Mouse (Mus musculus) ES-E14 (cell line): ENCODE results near the gene Itga11. TPM values are rescaled to one million over a fixed set of nuclear protein-coding genes. Genes with fewer than 3 reads are reported as not detected.
"Not testable (repeated sequence)": the region's sequence is repeated elsewhere in the genome, so short reads cannot be mapped to it uniquely, and the experiment has no call there.

ENCODE experiments used
- DNase-seq: peaks from one replicate; pipeline ENCODE4 v3.0.0-alpha.2; 2013; ENCODE audit warnings: low read depth, low spot score
- H3K27ac ChIP-seq: 2 replicates; pipeline ENCODE4 v1.5.1; 2012; ENCODE audit warnings: low read depth, mild to moderate bottlenecking, low read length, moderate library complexity, mixed read lengths; ENCODE audit not compliant: poor library complexity, insufficient read depth, severe bottlenecking
- H3K36me3 ChIP-seq: 2 replicates; pipeline ENCODE4 v1.6.1; 2012; ENCODE audit warnings: mild to moderate bottlenecking, low read length, moderate library complexity, mixed read lengths; ENCODE audit not compliant: control insufficient read depth, poor library complexity, insufficient read depth, severe bottlenecking
- H3K4me1 ChIP-seq, 2 experiments: fragments of 150-350 bp in 1 of 2; sonication (generic) in 1 of 2; 2 replicates each; pipeline ENCODE4 v1.6.1; 2012; ENCODE audit warnings: low read length in 2 of 2, mild to moderate bottlenecking in 1 of 2, mixed read lengths in 1 of 2; ENCODE audit not compliant: control insufficient read depth in 2 of 2, insufficient read depth in 2 of 2, poor library complexity in 1 of 2
- H3K4me3 ChIP-seq, 2 experiments: fragments of 150-350 bp in 1 of 2; sonication (generic) in 1 of 2; 2 replicates each; pipeline ENCODE4 v1.5.1; 2012; ENCODE audit warnings: low read length in 2 of 2, low read depth in 1 of 2, mild to moderate bottlenecking in 1 of 2, mixed read lengths in 1 of 2; ENCODE audit not compliant: insufficient read depth in 1 of 2, poor library complexity in 1 of 2, severe bottlenecking in 1 of 2
- H3K9ac ChIP-seq: 2 replicates; pipeline ENCODE4 v1.6.1; 2012; ENCODE audit warnings: low read depth, mild to moderate bottlenecking, low read length, mixed read lengths; ENCODE audit not compliant: poor library complexity, insufficient read depth, severe bottlenecking
- H3K9me3 ChIP-seq: fragments of 150-350 bp; sonication (generic); 2 replicates; pipeline ENCODE4 v1.6.1; 2012; ENCODE audit warnings: low read depth, mild to moderate bottlenecking, low read length; ENCODE audit not compliant: control insufficient read depth, insufficient read depth
- CHD2 ChIP-seq: IDR thresholded peaks from 2 replicates; pipeline ENCODE4 v1.6.1; 2014; ENCODE audit warnings: mild to moderate bottlenecking, low read depth, low read length, inconsistent platforms
- HCFC1 ChIP-seq: IDR thresholded peaks from 2 replicates; pipeline ENCODE4 v1.6.1; 2012; ENCODE audit warnings: low read length, inconsistent platforms, borderline replicate concordance; ENCODE audit not compliant: insufficient read depth
- MAFK ChIP-seq: IDR thresholded peaks from 2 replicates; pipeline ENCODE4 v1.6.1; 2014; ENCODE audit warnings: mild to moderate bottlenecking, low read depth, low read length, inconsistent platforms; ENCODE audit not compliant: insufficient read depth
- ZC3H11A ChIP-seq: IDR thresholded peaks from 2 replicates; pipeline ENCODE4 v1.6.1; 2012; ENCODE audit warnings: low read depth, mild to moderate bottlenecking, inconsistent platforms, low read length, borderline replicate concordance
- ZNF384 ChIP-seq: IDR thresholded peaks from 2 replicates; pipeline ENCODE4 v1.6.1; 2012; ENCODE audit warnings: low read depth, low read length, inconsistent platforms
- in situ Hi-C, 2 experiments: fragments of 600-800 bp; cut with MboI; formaldehyde crosslinking; loops; one replicate each; pipeline ENCODE4 v1.15.1; 2025; ENCODE audit warnings: low sequenced_read_pairs in 2 of 2, inconsistent platforms in 1 of 2; ENCODE audit not compliant: unreplicated experiment in 2 of 2
- total RNA-seq: library from RNA; depleted of rRNA; stranded (reverse); fragments of 300-350 nt; gene quantifications from 2 replicates; pipeline ENCODE4 v1.2.3, GENCODE M21; 2012

Gene Itga11
- total RNA-seq, 1 experiment: 1.3 TPM

DNA sequence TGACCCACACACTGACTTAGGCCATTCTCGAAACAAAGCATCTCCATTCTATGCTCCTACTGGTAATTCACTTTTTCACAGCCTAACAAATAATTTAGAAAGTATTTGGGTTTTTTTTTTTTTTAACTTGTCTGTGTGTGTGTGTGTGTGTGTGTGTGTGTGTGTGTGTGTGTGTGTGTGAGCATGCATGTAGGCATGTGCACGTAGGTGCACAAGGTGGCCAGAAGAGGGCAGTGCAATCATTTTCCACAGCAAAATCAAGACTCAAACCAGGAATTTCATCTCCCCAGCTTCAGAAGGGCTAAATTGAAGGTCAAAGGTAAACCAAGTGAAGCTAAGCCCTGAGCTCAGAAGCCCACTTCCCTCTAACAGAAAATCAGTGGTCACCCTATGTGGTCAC is 106.6 kb downstream of the Itga11 start:
- in situ Hi-C loops: no loop called here
- TF ChIP-seq ZNF384 (peak; percentile 87), CHD2 (no peak)
- no peak for DNase-seq
- no peak overlapping the region for H3K9ac ChIP-seq
- no peak overlapping the region for H3K27ac ChIP-seq
- no peak overlapping the region for H3K4me3 ChIP-seq
- no peaks in the 10 kb centered on the region for H3K9me3 ChIP-seq
- H3K4me1 ChIP-seq: peaks cover 0 to 3% of the 10 kb centered on the region in 2 experiments; a peak in 1 of 4 replicates
- peaks cover 3% of the 10 kb centered on the region; the same call in 1 of the 2 replicates for H3K36me3 ChIP-seq

- Histone ChIP-seq H3K27ac (no peak overlapping the region), H3K4me3 (no peak overlapping the region), H3K4me1 (peaks cover 0 to 7% of the 10 kb centered on the region in 2 experiments; a peak in 1 of 4 replicates), H3K36me3 (peaks cover 3% of the 10 kb centered on the region; the same call in 1 of the 2 replicates), H3K9me3 (no peaks in the 10 kb centered on the region), H3K9ac (no peak overlapping the region)
- in situ Hi-C loops: no loop called here
- TF ChIP-seq ZNF384 (no peak), HCFC1 (no peak), CHD2 (no peak), ZC3H11A (no peak), MAFK (no peak)
- no peak for DNase-seq
Observed at GRCm38 (mm10) chr9:62786721-62787120, 109.1 kb downstream of the Itga11 start.

DNA sequence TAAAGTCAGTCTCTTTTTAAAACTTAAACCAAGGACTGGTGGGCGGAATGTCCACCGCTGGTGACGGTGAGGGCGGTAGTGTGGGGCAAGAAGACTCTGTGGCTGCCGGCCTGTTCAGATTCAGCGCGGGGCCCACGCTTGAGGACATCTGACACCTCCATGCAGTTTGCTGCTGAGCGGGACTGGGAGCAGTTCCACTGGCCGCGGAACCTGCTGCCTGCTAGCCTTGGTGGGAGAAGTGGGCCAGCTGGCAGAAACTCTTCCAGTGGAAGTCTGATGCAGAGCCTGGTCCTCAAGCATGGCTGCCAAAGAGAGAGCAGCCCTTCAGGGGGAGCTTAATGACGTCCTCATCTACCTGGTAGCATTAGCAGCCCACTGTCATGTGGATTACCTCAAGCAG is 112.2 kb downstream of the Itga11 start:
- Histone ChIP-seq H3K4me3 (peak overlapping the region in 1 of 2 experiments; percentile 5; a peak in 1 of 4 replicates), H3K36me3 (peaks cover 5% of the 10 kb centered on the region), H3K9ac (no peak overlapping the region), H3K9me3 (no peaks in the 10 kb centered on the region), H3K27ac (no peak overlapping the region), H3K4me1 (peaks cover 0 to 3% of the 10 kb centered on the region in 2 experiments; a peak in 1 of 4 replicates)
- in situ Hi-C loops: no loop called here
- no peak for TF ChIP-seq HCFC1
- TF ChIP-seq MAFK: no peak
- TF ChIP-seq ZC3H11A: no peak
- no peak for TF ChIP-seq ZNF384
- no peak for TF ChIP-seq CHD2
- DNase-seq: no peak

DNA sequence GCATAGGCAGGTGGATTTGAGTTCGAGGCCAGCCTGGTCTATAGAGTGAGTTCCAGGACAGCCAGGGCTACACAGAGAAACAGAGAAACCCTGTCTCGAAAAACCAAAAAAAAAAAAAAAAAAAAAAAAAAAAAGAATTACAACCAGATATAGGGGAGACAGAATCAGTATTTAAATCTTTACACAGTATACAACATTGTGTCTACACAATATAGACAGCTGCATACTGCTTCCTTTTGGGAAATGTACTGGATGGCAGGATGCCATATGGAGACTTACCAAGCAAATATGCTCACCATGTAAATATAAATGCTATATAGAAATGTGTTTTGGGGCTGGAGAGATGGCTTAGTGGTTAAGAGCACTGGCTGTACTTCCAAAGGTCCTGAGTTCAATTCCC is 121.6 kb downstream of the Itga11 start:
- H3K36me3 ChIP-seq: peaks cover 20% of the 10 kb centered on the region

GRCm38 (mm10) chr9:62810095-62810494 is 132.5 kb downstream of the Itga11 start:
- peaks cover 4% of the 10 kb centered on the region; the same call in 1 of the 2 replicates for H3K36me3 ChIP-seq
- peak overlapping the region; percentile 96 for H3K9ac ChIP-seq
- H3K4me1 ChIP-seq: peaks cover 3 to 5% of the 10 kb centered on the region in 2 experiments; a peak in 3 of 4 replicates
- no peak for TF ChIP-seq CHD2
- TF ChIP-seq ZNF384: no peak
- TF ChIP-seq MAFK: no peak
- TF ChIP-seq ZC3H11A: no peak
- TF ChIP-seq HCFC1: no peak
- DNase-seq: no peak
- H3K4me3 ChIP-seq: peak overlapping the region; percentile 91 to 96
- in situ Hi-C loops: no loop called here
- no peaks in the 10 kb centered on the region for H3K9me3 ChIP-seq
- no peak overlapping the region for H3K27ac ChIP-seq

More for the DNA sequence above, 121.6 kb downstream of the Itga11 start:
- DNase-seq, H3K4me3 ChIP-seq, H3K4me1 ChIP-seq, H3K9ac ChIP-seq, H3K9me3 ChIP-seq, H3K27ac ChIP-seq, in situ Hi-C loops: not testable (repeated sequence)
- peak; percentile 58; the same call in 1 of the 2 replicates for TF ChIP-seq ZNF384
